Mouse (Mus musculus): ENCODE data around the gene St8sia4.

Gene St8sia4

GRCm38 (mm10) chr1:95667435-95668252, at the start of gene St8sia4:
TSS of gene St8sia4 (minus strand) at chr1:95667571.
- DNase-seq = peak; percentile 91

GRCm38 (mm10) chr1:95709181-95709580, 41.8 kb upstream of the St8sia4 start:
- no peak for DNase-seq

- no peak for DNase-seq
Measured at GRCm38 (mm10) chr1:95699903-95700302, 32.5 kb upstream of the St8sia4 start.

- no peak for DNase-seq
Measured at GRCm38 (mm10) chr1:95674052-95674451, 6.7 kb upstream of the St8sia4 start.

GRCm38 (mm10) chr1:95668253-95668805, 958 bp upstream of the St8sia4 start:
- no peak for DNase-seq

GRCm38 (mm10) chr1:95666541-95667320, 640 bp downstream of the St8sia4 start:
- DNase-seq = no peak

GRCm38 (mm10) chr1:95665951-95666484, 1.4 kb downstream of the St8sia4 start:
- peak; percentile 71 for DNase-seq

- peak; percentile 61 for DNase-seq
Measured at GRCm38 (mm10) chr1:95664969-95665702, 2.2 kb downstream of the St8sia4 start.

- peak; percentile 31 for DNase-seq
Measured at GRCm38 (mm10) chr1:95664321-95664825, 3.0 kb downstream of the St8sia4 start.

GRCm38 (mm10) chr1:95657051-95657668, 10.2 kb downstream of the St8sia4 start:
- peak; percentile 38 for DNase-seq

GRCm38 (mm10) chr1:95655564-95655963, 11.8 kb downstream of the St8sia4 start:
- no peak for DNase-seq

GRCm38 (mm10) chr1:95653445-95653844, 13.9 kb downstream of the St8sia4 start:
- DNase-seq = no peak

GRCm38 (mm10) chr1:95644292-95644691, 23.1 kb downstream of the St8sia4 start:
- no peak for DNase-seq

- no peak for DNase-seq
Measured at GRCm38 (mm10) chr1:95639001-95639400, 28.4 kb downstream of the St8sia4 start.

GRCm38 (mm10) chr1:95624376-95624775, 43.0 kb downstream of the St8sia4 start:
- no peak for DNase-seq

- no peak for DNase-seq
Measured at GRCm38 (mm10) chr1:95618647-95619046, 48.7 kb downstream of the St8sia4 start.

- DNase-seq = no peak
Measured at GRCm38 (mm10) chr1:95618125-95618524, 49.2 kb downstream of the St8sia4 start.

- DNase-seq = no peak
Measured at GRCm38 (mm10) chr1:95610017-95610416, 57.4 kb downstream of the St8sia4 start.

- DNase-seq = no peak
Measured at GRCm38 (mm10) chr1:95609045-95609444, 58.3 kb downstream of the St8sia4 start.

- no peak for DNase-seq
Measured at GRCm38 (mm10) chr1:95605458-95605857, 61.9 kb downstream of the St8sia4 start.

GRCm38 (mm10) chr1:95598108-95598507, 69.3 kb downstream of the St8sia4 start:
- peak; percentile 23 for DNase-seq

GRCm38 (mm10) chr1:95596825-95597224, 70.5 kb downstream of the St8sia4 start:
- no peak for DNase-seq

Data from lung, postnatal 36 days (tissue).